Mouse (Mus musculus) adrenal gland, adult 8-10 months (tissue): ENCODE results near the gene Car3. TPM values are rescaled to one million over a fixed set of nuclear protein-coding genes. Genes with fewer than 3 reads are reported as not detected.
"Not testable (repeated sequence)": the region's sequence is repeated elsewhere in the genome, so short reads cannot be mapped to it uniquely, and the experiment has no call there.

ENCODE experiments used
- DNase-seq: peaks from one replicate; pipeline ENCODE4 v3.0.0; 2022
- total RNA-seq, 4 experiments: library from RNA; stranded (reverse); gene quantifications; 2 replicates each; pipeline ENCODE4 v1.2.4; 2022

Gene Car3
- total RNA-seq: 1,000 to 10,000 TPM in 2 of 4 experiments, 100 to 1,000 TPM in 2; 711 to 1,802 (median 1,071) TPM

DNA sequence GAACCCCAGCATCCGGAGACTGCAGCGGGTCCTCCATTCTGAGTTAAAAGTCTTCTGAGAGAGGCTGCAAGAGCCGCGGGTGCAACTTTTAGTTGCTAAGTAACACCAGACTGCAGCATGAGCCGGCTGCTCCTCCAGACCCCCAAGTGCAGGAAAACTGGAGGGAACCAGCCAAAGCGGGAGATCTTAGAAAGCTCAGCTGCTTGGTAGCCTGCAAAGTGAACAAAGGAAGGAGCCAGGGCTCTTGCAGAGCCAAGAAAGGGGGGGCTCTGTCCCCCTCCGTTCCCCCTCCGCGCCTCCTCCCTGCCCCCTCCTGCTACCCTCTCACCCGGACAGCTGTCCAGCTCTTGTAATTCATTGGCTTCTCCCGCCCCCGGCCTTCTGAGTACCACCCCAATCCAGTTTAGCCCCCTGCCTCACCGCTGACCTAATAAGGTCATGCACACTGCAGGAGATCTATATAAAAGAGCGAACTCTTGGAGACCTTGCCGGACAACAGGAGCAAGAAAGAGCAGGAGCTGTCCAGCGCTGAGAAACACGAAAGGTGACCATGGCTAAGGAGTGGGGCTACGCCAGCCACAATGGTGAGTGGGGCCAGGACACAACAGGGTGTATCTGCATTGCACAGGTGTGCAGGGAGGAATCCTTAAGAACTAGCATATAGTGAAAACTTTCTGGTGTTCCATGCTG lies at the start of gene Car3:
Gene Car3 (plus strand): TSS at position 491 of the 690 bp plus-strand sequence.
- DNase-seq: peak; percentile 31

DNA sequence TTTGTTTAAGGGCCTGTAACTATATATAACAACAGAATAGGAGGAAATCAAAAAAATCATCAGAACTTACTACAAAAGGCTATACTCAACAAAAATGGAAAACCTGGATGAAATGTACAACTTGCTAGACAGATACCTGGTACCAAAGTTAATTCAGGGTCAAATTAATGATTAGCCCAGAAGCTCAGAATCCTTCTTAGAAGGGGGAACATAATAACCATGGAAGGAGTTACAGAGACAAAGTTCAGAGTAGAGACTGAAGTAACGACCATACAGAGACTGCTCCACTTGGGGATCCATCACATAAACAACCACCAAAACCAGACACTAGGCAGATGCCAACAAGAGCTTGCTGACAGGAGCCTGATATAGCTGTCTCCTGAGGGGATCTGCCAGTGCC lies 47.9 kb upstream of the Car3 start:
- DNase-seq: not testable (repeated sequence)

DNA sequence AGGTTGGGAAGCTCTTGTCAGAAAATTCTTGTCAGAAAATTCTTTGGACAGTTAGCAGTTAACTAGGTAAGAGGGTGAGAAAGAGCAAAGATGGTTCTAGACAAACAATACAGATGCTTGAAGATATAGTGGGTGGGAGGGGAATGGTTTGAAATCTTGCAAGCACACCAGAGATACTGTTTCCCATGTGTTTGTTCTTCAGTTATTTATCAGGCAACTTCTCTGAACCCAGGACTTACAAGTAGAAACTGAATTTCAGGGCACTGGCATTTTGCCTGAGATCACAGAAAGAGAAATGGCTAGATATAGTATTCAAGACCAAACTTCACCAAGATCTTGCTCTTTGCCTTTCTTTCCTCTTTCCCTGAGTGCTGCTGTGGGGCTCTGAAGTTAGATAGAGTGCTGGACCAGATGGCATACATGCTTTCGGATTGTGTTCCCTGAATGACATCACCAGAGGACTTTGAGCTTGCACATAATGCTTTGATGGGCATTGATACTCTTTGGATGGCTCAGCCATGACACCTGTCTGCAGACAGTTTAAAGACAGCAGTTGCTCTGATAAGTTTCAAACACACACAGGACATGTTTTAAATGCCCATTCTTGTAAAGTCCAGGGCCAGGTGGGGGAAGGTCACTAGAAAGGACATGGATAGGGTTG lies 43.3 kb upstream of the Car3 start:
- DNase-seq: no peak

DNA sequence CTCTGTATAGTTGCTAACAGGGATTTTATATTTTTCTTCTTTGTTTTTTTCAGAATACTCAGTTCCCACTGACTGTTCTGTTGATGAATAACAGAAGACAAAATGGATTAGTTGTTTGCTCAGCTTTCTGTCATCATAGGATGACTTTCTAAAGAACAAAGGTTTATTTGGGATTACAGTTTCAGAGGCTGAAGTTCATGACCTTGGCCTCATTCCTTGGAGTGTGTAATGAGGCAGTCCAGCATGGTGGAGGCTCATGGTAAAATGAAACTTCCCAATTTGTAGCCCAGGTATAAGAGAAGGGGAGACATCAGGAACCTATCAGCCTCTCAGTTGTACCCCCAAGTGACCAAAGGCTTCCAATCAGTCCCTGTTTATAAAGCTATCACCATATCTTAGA lies 34.4 kb upstream of the Car3 start:
- DNase-seq: no peak

DNA sequence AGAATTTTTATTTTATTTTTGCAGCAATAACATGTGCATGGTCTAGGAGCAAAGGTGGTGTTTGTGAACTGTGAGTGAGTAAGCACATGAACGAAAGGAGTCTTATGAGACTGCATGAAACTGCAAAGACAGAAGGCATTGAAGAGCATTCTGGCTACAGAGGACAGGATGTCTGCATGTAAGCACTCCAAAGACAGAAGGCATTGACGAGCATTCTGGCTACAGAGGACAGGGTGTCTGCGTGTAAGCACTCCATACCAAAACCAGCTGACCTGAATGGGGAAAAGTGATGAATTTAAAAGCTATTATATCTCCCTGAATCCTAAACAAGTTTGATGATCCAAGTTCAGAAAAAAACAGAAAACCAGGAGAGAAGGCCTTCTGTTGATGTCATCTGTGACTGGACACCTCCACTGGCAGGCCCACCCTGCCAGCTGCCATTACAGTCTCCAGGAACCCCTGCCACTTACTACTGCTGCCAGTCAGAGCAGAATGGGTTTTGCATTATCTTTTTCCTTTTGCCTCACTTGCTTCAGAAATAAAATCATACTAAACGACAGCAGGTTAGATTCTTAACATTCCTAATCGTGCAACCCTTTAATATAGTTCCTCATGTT lies 32.0 kb upstream of the Car3 start:
- no peak for DNase-seq

DNA sequence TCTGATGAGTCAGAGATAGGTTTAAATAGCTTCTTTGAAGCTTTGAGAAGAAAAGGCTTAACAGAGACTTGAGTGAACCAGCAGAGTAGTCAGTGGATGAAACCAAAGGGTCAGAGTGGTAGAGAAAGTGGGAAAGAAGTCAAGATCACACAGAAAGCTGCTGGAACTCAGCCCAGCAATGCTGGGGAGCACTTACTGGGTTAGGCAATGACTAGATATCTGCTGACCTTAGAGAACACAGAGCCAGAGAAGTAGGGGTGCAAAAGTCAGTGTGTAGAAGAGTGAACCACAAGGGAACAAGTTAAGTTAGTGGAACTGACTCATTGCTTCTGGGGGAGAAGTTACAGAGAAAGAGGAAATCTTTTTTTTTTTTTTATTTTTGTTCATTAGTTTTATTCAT lies 30.5 kb upstream of the Car3 start:
- DNase-seq: peak; percentile 25

DNA sequence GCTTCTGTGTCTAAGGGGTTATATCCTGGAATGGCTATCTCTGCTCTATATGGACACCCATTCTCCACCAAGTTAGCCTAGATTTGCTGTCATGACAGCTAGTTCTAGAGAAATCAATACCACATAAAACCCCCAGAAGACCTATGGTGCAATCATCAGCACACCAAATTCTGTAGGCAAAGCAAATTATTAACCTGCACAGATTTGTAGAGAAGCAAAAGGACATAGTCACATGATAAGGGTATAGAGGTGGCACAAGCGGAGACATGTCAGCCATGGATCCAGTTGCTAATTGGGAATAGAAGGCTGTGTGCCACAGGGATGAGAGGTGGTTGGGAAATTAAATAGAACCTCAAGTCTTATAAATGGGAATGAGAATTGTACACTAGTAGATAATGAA lies 24.4 kb upstream of the Car3 start:
- DNase-seq: no peak

DNA sequence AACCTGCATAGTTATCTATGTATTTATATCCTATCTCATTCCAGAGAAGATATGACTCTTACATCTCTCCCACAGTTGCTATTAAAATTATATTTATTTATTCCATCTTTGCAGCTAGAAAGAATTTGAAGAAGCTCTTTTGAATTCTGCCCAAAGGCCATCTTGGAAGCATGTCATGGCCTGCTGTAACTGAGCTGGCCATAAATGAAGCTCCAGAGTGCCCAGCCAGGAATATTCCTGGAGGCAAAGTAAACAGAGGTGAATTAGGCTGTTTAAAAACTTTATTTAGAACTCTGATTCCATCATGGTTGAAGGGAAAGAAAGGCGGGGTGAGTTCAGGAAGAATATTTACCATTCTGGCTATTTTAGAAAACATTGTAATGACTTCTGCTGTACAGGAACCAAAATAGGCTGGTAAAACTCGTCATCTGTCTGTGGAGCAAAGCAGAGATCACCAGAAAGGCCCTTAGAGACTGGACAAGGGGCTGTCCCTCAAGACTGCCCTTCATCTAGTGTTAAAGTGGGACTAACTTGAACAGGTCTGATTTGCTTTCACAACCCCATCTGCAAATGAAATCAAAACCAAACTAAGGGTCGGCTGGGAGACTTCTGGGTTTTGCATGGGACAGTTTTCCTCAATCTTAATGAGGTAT lies 23.7 kb upstream of the Car3 start:
- no peak for DNase-seq

DNA sequence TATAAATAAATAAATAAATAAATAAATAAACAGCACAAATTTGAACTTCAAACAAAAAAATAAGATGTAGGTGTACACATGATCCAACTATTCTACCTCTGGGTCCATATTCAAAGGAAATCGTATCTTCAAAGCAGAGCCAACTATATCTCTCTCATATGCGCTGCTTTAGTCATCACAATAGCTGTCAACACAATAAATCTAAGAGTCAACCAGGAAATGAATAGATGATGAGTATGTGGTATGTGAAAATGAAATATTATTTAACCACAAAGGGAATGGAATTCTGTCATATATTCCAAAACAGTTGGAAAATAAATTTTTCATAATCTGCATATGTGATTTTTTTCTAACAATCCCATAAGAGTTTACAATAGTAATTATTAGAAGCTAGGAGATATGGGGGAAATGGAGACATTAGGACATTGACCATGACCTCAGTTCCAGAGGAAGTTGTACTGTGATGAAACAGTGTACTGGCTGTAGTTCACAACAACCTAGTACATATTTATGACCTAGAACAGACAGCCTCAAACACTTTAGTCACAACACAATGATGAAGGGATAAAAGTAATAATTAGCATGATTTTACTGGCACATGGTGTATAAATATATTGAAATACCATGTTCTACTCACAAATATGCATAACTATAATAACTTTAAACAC lies 14.6 kb upstream of the Car3 start:
- DNase-seq: no peak

DNA sequence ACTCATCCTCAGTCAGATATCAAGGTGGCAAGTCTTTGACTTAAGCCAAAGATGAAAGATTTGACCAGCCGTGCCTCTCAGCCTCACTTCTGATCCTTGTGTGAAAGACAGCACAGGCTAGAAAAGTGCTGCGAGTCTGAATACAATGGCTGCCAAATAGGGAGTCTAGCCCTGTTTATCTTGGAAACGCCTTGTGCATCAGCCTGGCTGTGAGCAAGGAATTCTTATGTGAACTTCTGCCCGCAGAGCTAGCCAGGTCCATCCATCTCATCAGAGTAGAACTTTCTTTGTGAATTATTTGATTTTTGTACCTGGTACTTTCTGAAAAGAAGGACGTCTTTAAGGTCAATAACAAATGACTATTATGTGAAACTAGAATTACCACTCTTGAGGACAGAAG lies 9.3 kb upstream of the Car3 start:
- no peak for DNase-seq

DNA sequence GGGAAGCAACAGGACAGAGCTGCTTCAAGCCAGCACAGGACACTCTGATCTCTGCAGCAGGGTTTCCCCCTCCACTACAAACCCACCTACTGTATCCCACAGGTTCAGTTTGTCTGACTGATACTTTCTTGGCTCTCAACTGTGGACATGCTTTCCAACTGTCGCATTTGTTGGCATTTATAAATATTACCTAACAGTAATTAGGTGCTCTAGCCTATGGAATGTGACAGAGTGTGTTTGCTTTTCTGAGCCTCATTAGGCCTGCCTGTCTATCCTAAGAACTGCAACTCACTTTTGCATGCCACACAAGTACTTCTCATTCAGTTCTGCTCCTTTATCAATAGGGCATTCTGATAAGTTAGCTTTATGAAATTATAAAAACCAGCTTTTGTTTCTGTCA lies 8.9 kb upstream of the Car3 start:
- no peak for DNase-seq

DNA sequence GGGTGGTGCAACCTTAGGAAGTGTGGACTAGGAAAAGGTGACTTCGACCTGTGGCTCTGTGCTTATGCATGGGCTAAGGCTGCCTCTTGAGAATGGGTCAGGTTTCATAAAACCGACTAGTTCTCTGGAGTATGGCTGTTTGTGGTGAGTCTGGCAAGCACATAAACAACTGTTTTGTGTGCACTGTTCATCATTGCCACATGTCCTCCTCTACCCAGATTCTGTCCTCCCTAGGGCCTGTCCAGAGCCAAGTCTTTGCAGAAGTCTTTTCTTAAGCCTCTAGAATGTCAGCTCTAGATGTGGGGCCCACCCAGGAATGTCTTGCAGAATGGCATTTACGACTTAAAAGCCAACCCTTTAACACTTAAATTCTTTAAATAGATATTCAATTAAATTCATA lies 5.4 kb upstream of the Car3 start:
- no peak for DNase-seq

DNA sequence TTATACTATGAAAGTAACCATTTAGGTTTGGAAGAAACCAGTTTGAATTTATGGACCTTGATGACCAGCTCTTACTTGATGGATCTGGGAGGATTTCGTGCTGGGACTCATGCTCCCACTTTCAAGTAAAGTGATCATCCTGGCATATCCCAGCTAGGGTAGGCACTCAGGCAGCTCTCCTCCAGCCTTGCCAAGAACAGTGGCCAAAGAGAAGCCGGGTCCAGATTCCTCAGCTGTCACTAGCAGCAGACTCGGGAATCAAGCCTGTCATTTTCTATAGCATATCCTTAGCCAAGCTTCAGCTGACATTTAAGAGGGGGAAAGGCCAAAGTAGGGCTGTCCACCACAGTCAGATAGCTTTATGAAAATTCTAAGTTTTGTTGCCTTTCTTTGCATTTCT lies 3.0 kb upstream of the Car3 start:
- no peak for DNase-seq

DNA sequence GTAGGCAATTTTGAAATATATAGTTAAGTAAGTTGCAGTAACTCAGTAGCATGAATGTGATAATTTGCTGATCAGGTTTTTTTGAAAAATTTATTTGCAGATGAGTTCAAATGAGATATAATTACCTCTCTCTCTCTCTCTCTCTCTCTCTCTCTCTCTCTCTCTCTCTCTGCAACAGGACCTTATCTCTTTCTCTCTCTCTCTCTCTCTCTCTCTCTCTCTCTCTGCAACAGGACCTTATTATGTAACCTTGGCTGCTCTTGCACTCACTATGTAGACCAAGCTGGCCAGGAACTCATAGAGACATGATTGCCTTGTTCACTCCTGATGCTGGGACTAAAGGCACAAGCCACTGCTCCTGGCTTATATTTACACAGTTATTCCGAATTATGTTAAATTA lies 2.1 kb upstream of the Car3 start:
- DNase-seq: no peak

DNA sequence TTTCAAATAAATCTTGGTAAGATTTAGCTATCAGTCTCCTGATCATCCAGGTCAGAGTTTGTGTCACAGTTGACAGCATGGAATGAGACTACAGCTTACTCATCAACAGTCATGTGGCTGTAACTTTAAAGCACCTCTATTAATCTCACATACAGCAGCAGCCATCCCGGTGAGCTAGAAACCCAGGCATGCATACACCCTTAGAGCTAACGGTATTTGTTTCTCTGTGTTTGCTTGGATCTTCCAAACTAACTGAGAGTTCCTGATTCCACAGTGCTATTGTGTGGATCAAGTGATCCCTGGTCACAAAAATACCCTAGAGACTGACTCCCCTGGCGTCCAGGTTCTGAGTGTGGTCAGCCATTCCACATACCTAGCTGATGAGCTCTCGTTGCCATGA lies 1.5 kb upstream of the Car3 start:
- no peak for DNase-seq

DNA sequence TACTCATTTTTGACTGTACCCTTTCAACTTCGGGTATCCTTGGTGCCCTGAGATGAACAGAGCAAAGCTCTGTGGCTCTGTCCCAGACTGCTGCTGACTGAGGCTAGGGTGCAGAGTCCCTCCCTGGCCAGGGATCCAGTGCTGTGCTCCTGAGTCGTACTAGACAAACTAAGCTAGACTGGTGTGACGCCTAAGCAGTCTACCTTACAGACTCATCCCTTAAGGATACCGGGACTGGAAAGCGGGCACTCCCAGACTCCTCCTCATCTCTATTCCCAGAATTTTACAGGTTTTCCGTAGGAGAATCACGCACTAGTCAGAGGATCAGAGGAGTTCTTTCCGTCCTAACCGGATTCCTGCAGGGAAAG lies 674 bp upstream of the Car3 start:
- DNase-seq: no peak

DNA sequence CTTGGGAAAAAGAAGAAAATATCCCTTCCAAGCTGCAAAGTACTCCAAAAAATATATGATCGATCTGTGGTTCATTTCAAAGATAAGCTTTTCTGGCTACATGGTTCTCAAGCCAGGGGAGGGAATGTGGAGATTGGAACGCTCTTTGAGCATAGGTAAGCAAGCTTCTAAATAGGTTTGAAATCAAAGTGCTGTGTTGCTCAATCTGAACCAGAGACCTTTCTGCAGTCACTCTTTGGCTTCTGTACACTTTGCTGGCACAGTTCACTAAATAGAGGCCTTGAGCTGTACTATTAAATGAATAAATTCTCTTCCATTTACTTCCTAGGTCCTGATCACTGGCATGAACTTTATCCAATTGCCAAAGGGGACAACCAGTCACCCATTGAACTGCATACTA lies 610 bp downstream of the Car3 start:
- no peak for DNase-seq

DNA sequence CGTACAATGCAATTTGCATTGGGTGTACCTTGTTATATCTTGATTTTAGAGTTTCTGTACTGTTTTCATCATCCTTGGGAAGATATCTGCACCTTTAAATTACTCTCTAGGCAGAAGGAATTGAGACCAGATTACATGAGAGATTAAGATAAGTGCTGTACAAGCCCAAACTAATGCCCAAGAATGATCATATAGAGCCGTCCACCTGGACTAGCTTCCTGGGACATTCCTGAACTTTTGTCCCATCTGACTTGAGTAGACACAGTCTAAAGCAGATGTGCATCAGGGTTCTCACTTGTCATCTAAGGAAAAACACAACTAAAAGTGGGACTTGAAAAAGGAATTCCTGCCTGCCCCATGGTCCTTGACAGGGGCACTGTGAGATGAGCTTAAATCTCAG lies 2.6 kb downstream of the Car3 start:
- DNase-seq: no peak

DNA sequence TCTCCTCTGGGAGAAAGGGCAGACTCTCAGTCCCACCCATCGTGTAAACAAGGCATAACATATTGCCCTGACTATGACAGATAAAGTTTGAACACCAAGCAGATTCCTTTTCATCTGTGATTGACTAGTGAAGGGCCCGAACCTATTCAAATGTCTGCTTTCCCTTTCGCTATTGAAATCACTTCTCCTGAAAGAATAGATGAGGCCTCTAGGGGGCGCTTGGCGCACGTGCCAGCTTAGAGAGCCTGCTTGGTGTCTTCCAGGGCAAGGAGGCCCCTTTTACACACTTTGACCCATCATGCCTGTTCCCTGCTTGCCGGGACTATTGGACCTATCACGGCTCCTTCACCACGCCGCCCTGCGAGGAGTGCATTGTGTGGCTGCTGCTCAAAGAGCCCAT lies 6.5 kb downstream of the Car3 start:
- peak; percentile 55 for DNase-seq

DNA sequence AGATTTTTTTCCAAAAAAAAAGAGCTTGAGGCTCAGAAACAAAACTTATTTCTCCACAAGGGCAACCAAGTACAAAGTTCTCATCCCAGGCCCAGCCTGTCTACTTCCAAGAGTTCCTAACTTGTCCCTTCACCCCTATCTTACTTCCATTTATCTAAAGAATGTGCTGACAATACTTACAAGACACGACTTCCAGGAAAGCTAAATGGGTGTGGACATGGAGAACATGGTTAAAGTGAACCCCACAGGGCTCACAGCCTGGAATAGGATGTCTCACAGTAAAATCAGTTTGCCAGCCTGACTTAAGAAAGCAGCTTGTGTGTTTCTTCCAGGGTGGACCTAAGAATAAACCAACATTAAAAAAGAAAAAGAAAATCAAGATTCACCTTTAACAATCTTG lies 7.2 kb downstream of the Car3 start:
- DNase-seq: no peak

DNA sequence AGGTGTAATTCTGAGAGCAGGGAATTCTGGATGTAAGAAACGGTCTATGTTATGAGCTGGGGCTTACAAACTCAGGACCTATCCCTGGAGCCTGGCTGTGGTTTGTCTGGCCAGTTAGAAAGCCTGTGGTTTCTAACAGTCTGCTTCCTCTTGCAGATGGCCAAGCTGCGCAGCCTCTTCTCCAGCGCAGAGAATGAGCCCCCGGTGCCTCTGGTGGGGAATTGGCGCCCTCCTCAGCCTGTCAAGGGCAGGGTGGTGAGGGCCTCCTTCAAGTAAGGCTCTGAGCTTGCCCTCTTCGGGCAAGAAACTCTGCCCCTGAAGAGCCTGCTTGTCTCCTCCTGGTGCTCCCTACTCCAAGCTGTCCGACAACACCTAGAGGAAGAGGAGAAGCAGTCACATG lies 8.1 kb downstream of the Car3 start:
- no peak for DNase-seq

DNA sequence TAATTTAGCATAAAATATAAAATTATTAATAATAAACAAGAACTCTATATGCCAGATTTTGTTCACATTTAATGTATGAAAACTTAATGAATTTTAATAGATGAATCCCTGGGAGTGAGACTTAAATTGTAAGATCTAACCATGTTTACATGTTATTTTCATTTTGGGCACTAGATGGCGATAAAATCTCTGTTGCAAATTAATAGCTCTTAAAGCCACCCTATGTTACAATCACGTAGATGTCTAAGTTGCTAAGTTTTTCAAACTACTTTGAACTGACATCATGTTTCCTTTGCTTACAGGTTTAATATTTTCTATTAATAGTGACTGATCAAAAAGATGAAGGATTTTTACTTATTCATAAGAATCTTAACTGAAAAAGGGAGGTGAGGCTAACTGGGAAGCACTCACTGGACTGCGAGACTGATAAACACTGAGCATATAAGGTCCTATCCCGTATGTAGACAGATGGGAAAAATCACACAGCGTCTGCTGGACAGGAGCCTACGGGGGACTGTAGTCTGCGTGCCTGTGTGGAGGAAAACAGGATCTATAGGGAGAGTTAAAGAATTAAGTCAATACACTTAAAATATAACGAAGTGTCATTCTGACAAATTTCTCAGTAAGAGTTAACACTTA lies 11.2 kb downstream of the Car3 start:
- DNase-seq: no peak
